Comparison of ENCODE assay signal across 25 mouse cellular contexts in the genomic region with DNA sequence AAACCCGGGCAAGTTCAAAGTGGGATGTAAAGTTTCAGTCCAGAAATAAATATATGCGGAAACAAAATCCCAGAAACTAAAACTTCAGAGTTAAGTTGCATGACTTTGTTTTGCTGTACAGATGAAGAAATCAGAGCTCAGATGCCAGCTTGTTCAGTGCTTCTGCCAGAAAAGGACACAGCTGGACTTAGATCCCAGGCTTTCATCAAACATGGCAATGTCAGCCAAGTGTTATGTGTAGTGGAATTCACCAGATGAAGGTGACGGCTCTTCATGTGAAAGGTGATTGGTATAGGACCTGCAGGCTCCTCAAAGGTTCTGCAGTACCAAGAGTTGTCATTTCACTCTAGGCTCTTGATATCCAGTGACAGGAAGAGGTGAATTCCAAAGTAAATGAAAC.
DNase-seq lines count a peak whose midpoint lies in the region; ATAC-seq and TF ChIP-seq lines count a peak whose summit lies in the region.
"Had no signal": no experiment of that assay in that cellular context is flagged by ENCODE, and none has a peak within 500 bp of the region (broad histone marks: within the 10 kb centered on the region; RNA-seq: fewer than 3 reads in every experiment).

No protein-coding gene starts in this region.

- TF ChIP-seq CTCF in liver, adult 2 months (IDR thresholded peaks at IDR 0.05; ENCODE audit: low read depth, low read length) = no peak
- no peak for TF ChIP-seq CTCF in liver, postnatal 0 days (IDR thresholded peaks at IDR 0.05; ENCODE audit: low read depth)

- 0 out of 2 replicates have a peak overlapping the region, but pooled peaks have one; percentile 30 for H3K9ac ChIP-seq in liver, adult 2 months (ENCODE audit: low read depth, low read length)
- no peak overlapping the region for H3K9ac ChIP-seq in liver, postnatal 0 days (replicated peaks)
- H3K9ac ChIP-seq: embryonic facial prominence, embryonic 12.5 days; embryonic facial prominence, embryonic 15.5 days; forebrain, postnatal 0 days; heart, embryonic 13.5 days; hindbrain, embryonic 14.5 days had no signal

- DNase-seq in adrenal gland, adult 2 months = peak; percentile 3
- no peak for DNase-seq in adrenal gland, adult 18-20 months (ENCODE audit: low spot score in 2 of 2)
- peak; percentile 7 for DNase-seq in heart, adult 11 months
- DNase-seq in heart, adult 8-10 months (ENCODE audit: low spot score) = no peak
- DNase-seq in liver, adult 2 months (ENCODE audit: extremely low read depth, low read depth, low spot score) = peak; percentile 99
- DNase-seq in liver, postnatal 0 days = no peak
- DNase-seq: cerebellum, adult 18-20 months; cerebellum, adult 9-10 months; cerebellum, postnatal 25 days; forebrain, postnatal 0 days; gastrocnemius, adult 2 months; gastrocnemius, postnatal 14 days; heart, adult 18-20 months; heart, postnatal 14 days; heart, postnatal 4 days had no signal

- H3K4me2 ChIP-seq in liver, postnatal 0 days (ENCODE audit: low read depth, low read length) = no peak overlapping the region
- H3K4me2 ChIP-seq: embryonic facial prominence, embryonic 12.5 days; embryonic facial prominence, embryonic 15.5 days; heart, embryonic 13.5 days; hindbrain, embryonic 14.5 days had no signal

- H3K79me2 ChIP-seq in liver, adult 2 months (ENCODE audit: control insufficient read depth, insufficient read depth, low read length) = no peaks in the 10 kb centered on the region

- peaks cover 11% of the 10 kb centered on the region for H3K4me1 ChIP-seq in liver, adult 2 months (ENCODE audit: control insufficient read depth, insufficient read depth, low read length)
- H3K4me1 ChIP-seq in liver, postnatal 0 days (ENCODE audit: insufficient read depth) = no peaks in the 10 kb centered on the region
- H3K4me1 ChIP-seq: embryonic facial prominence, embryonic 12.5 days; embryonic facial prominence, embryonic 15.5 days; heart, embryonic 10.5 days had no signal

- TF ChIP-seq EP300 in liver, postnatal 0 days (IDR thresholded peaks at IDR 0.05; ENCODE audit: low read depth) = no peak

- peaks cover 4% of the 10 kb centered on the region for H3K36me3 ChIP-seq in liver, adult 2 months (ENCODE audit: control insufficient read depth, insufficient read depth, low read length)
- H3K36me3 ChIP-seq in liver, postnatal 0 days (replicated peaks; ENCODE audit: insufficient read depth, low read length) = no peaks in the 10 kb centered on the region
- H3K36me3 ChIP-seq: embryonic facial prominence, embryonic 12.5 days; embryonic facial prominence, embryonic 15.5 days; heart, embryonic 10.5 days; heart, embryonic 13.5 days had no signal

- no peak for ATAC-seq in liver, postnatal 0 days
- ATAC-seq: activated CD4-positive, CD25-positive, alpha-beta regulatory T cell, adult 4 months; forebrain, embryonic 14.5 days; forebrain, postnatal 0 days; hindbrain, postnatal 0 days; inflammation-experienced regulatory T-cells, adult 6 months; intestine, embryonic 16.5 days had no signal

- WGBS in liver, adult 2 months = 21% methylated on average over 3 of the region's 3 CpGs
- 81% methylated on average over 3 of the region's 3 CpGs for WGBS in liver, postnatal 0 days (ENCODE audit: insufficient replicate concordance)

- TF ChIP-seq POLR2A in liver, adult 2 months (IDR thresholded peaks at IDR 0.05; ENCODE audit: extremely low read depth, insufficient read depth, low read length) = no peak

- no peaks in the 10 kb centered on the region for H3K9me3 ChIP-seq in liver, postnatal 0 days (ENCODE audit: low read length)
- H3K9me3 ChIP-seq: embryonic facial prominence, embryonic 12.5 days; embryonic facial prominence, embryonic 15.5 days; heart, embryonic 10.5 days; heart, embryonic 13.5 days had no signal

- no peaks in the 10 kb centered on the region for H3K27me3 ChIP-seq in liver, adult 2 months (ENCODE audit: control insufficient read depth, insufficient read depth, low read length)
- no peaks in the 10 kb centered on the region for H3K27me3 ChIP-seq in liver, postnatal 0 days (ENCODE audit: insufficient read depth, low read length)
- H3K27me3 ChIP-seq: embryonic facial prominence, embryonic 12.5 days; embryonic facial prominence, embryonic 15.5 days; heart, embryonic 13.5 days had no signal

- no peak overlapping the region for H3K4me3 ChIP-seq in liver, adult 2 months (ENCODE audit: insufficient read depth, low read depth, low read length)
- H3K4me3 ChIP-seq in liver, postnatal 0 days (ENCODE audit: low read depth, low read length) = no peak overlapping the region
- H3K4me3 ChIP-seq: embryonic facial prominence, embryonic 12.5 days; embryonic facial prominence, embryonic 15.5 days; gastrocnemius, adult 2 months; heart, embryonic 10.5 days; heart, embryonic 13.5 days had no signal

- peak overlapping the region; percentile 91 for H3K27ac ChIP-seq in liver, adult 2 months (replicated peaks; ENCODE audit: insufficient read depth, low read depth, low read length)
- no peak overlapping the region for H3K27ac ChIP-seq in liver, postnatal 0 days (ENCODE audit: low read depth)
- H3K27ac ChIP-seq: embryonic facial prominence, embryonic 12.5 days; embryonic facial prominence, embryonic 15.5 days; gastrocnemius, adult 2 months; heart, embryonic 10.5 days; heart, embryonic 13.5 days; hindbrain, embryonic 14.5 days; hindbrain, postnatal 0 days had no signal

Comparison
In these comparisons a context has a peak if more than half of its experiments do, and no peak if none do; other contexts are left out.
1. DNase-seq: peak in adrenal gland, adult 2 months (single experiment), heart, adult 11 months (single experiment) and liver, adult 2 months (single experiment); none in adrenal gland, adult 18-20 months (0 of 2), heart, adult 8-10 months (single experiment) and liver, postnatal 0 days (single experiment).